Mouse (Mus musculus): Measurements from ENCODE around the gene Xpc. TPM values are rescaled to one million over a fixed set of nuclear protein-coding genes. Genes with fewer than 3 reads are reported as not detected.
A peak's percentile ranks its signal among the peaks of the same experiment; 100 is the strongest.

The Xpc gene
- polyA plus RNA-seq (2014; fragmentation: Nextera tagmentation; extraction: Ambion mirVana), result 17.5 and 19.7 TPM in 2 replicates

- ATAC-seq (peak; percentile 99), DNase-seq (ENCODE audit: low spot score) (peak; percentile 98)
- peak within 1 kb of the TSS; percentile 64 for H3K4me3 ChIP-seq (ENCODE audit: low read depth, low read length)
- under 1% methylated on average over 80 of the region's 80 CpGs for WGBS
- no peaks in the 10 kb centered on the region for H3K9me3 ChIP-seq (replicated peaks; ENCODE audit: control insufficient read depth, low read length)
- H3K9ac ChIP-seq (ENCODE audit: low read length), result peak within 1 kb of the TSS; percentile 91
- peaks cover 31% of the 10 kb centered on the region for H3K36me3 ChIP-seq (ENCODE audit: control insufficient read depth, insufficient read depth, low read length)
- peak within 1 kb of the TSS; percentile 73 for H3K4me2 ChIP-seq (ENCODE audit: low read length)
- peaks cover 11% of the 10 kb centered on the region for H3K4me1 ChIP-seq (ENCODE audit: control insufficient read depth, insufficient read depth, low read length)
- H3K27ac ChIP-seq (ENCODE audit: low read depth, low read length), result peak within 1 kb of the TSS; percentile 58; the same call in 1 of the 2 replicates
- no peaks in the 10 kb centered on the region for H3K27me3 ChIP-seq (replicated peaks; ENCODE audit: control insufficient read depth, insufficient read depth, low read length)
These were observed at the start of gene Xpc, which contains the start of gene Lsm3 for GRCm38 (mm10) chr6:91515545-91516449. Xpc (minus strand) TSS chr6:91515888. Lsm3 (plus strand) TSS chr6:91515928.

GRCm38 (mm10) chr6:91563031-91563430, 47.3 kb upstream of the Xpc start:
- WGBS, result 87% methylated on average over 3 of the region's 3 CpGs
- DNase-seq (ENCODE audit: low spot score), result no peak
- no peaks in the 10 kb centered on the region for H3K36me3 ChIP-seq (ENCODE audit: control insufficient read depth, insufficient read depth, low read length)

DNA sequence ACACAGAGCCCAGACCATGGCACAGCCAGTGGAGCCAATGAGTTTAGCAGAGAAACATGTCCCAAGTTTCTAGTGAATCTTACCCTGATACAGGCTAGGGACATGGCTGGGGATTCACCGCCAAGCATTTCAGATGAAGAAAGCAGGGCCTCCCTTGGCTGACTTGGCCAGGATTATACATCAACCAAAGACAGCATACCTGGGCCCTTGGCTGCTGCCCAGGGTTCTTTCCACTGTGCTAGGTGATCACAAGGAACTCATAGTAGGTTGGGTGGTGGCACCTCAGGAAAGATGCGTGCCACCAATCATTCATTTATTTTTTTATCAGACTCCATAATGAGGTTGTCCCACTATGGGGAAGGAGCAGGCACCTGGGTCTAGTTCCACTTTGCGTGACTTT, 44.5 kb upstream of the Xpc start:
- WGBS, result 93% methylated on average over 3 of the region's 3 CpGs
- ATAC-seq, result no peak
- H3K36me3 ChIP-seq (ENCODE audit: control insufficient read depth, insufficient read depth, low read length), result no peaks in the 10 kb centered on the region

More at GRCm38 (mm10) chr6:91563031-91563430, 47.3 kb upstream of the Xpc start:
- Histone ChIP-seq H3K4me3 (ENCODE audit: low read depth, low read length) (no peak overlapping the region), H3K4me2 (ENCODE audit: low read length) (no peak overlapping the region), H3K27ac (ENCODE audit: low read depth, low read length) (no peak overlapping the region), H3K4me1 (ENCODE audit: control insufficient read depth, insufficient read depth, low read length) (no peaks in the 10 kb centered on the region), H3K9ac (ENCODE audit: low read length) (no peak overlapping the region), H3K27me3 (replicated peaks; ENCODE audit: control insufficient read depth, insufficient read depth, low read length) (no peaks in the 10 kb centered on the region), H3K9me3 (replicated peaks; ENCODE audit: control insufficient read depth, low read length) (no peaks in the 10 kb centered on the region)
- no peak for ATAC-seq

DNA sequence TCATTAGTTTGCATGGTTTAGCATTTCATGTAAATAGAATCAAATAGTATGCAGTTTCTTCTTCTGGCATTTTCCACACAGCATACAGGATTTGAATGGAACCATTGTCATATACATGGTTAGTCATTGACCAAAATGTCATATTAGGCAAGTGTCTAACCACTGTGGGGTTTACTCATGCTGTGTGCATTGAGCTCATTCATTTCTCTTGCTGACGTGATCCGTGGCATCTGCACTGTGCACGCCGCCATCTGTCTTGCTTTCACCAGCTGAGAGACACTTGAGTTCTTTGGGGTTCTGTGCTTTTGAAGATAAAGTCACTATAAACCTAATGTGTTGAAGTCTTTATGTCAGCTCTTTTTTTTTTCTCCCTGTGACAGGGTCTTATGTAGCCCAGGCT, 43.7 kb upstream of the Xpc start:
- Histone ChIP-seq H3K4me3 (ENCODE audit: low read depth, low read length) (no peak overlapping the region), H3K4me1 (ENCODE audit: control insufficient read depth, insufficient read depth, low read length) (no peaks in the 10 kb centered on the region), H3K27me3 (replicated peaks; ENCODE audit: control insufficient read depth, insufficient read depth, low read length) (no peaks in the 10 kb centered on the region), H3K9me3 (replicated peaks; ENCODE audit: control insufficient read depth, low read length) (no peaks in the 10 kb centered on the region), H3K9ac (ENCODE audit: low read length) (no peak overlapping the region), H3K36me3 (ENCODE audit: control insufficient read depth, insufficient read depth, low read length) (no peaks in the 10 kb centered on the region), H3K4me2 (ENCODE audit: low read length) (no peak overlapping the region), H3K27ac (ENCODE audit: low read depth, low read length) (no peak overlapping the region)
- DNase-seq (ENCODE audit: low spot score), result peak; percentile 30
- WGBS, result 71% methylated on average over 4 of the region's 4 CpGs
- ATAC-seq, result no peak

More for the DNA sequence above, 44.5 kb upstream of the Xpc start:
- H3K9me3 ChIP-seq (replicated peaks; ENCODE audit: control insufficient read depth, low read length), result no peaks in the 10 kb centered on the region
- H3K4me1 ChIP-seq (ENCODE audit: control insufficient read depth, insufficient read depth, low read length), result no peaks in the 10 kb centered on the region
- no peak overlapping the region for H3K4me3 ChIP-seq (ENCODE audit: low read depth, low read length)
- no peak overlapping the region for H3K4me2 ChIP-seq (ENCODE audit: low read length)
- no peak overlapping the region for H3K27ac ChIP-seq (ENCODE audit: low read depth, low read length)
- H3K27me3 ChIP-seq (replicated peaks; ENCODE audit: control insufficient read depth, insufficient read depth, low read length), result no peaks in the 10 kb centered on the region
- no peak for DNase-seq (ENCODE audit: low spot score)
- H3K9ac ChIP-seq (ENCODE audit: low read length), result no peak overlapping the region

GRCm38 (mm10) chr6:91558565-91558964, 42.9 kb upstream of the Xpc start:
- 67% methylated on average over 1 of the region's 1 CpGs for WGBS
- H3K27ac ChIP-seq (ENCODE audit: low read depth, low read length), result no peak overlapping the region

DNA sequence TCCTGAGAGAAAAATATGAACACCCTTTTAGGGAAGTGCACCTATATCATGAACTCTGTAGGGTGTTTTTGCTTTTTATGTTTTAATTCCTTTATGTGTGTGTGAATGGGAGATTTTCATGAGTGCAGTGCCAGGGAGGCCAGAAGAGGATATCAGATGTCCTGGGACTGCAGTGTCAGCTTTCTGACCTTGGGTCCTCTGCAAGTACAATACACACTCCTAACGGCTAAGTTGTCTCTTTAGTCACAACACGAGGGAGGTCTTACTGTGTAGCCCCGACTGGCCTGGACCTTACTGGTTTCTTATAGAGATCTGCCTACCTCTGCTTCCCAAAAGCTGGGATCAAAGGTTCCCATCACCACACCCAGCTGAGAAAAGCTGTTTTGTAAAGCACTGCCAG, 37.0 kb upstream of the Xpc start:
- no peak overlapping the region for H3K4me3 ChIP-seq (ENCODE audit: low read depth, low read length)
- no peaks in the 10 kb centered on the region for H3K4me1 ChIP-seq (ENCODE audit: control insufficient read depth, insufficient read depth, low read length)
- no peaks in the 10 kb centered on the region for H3K36me3 ChIP-seq (ENCODE audit: control insufficient read depth, insufficient read depth, low read length)
- H3K27ac ChIP-seq (ENCODE audit: low read depth, low read length), result no peak overlapping the region
- H3K9ac ChIP-seq (ENCODE audit: low read length), result no peak overlapping the region
- no peaks in the 10 kb centered on the region for H3K27me3 ChIP-seq (replicated peaks; ENCODE audit: control insufficient read depth, insufficient read depth, low read length)
- DNase-seq (ENCODE audit: low spot score) (no peak), ATAC-seq (no peak)
- H3K9me3 ChIP-seq (replicated peaks; ENCODE audit: control insufficient read depth, low read length), result no peaks in the 10 kb centered on the region
- WGBS, result 69% methylated on average over 3 of the region's 3 CpGs
- no peak overlapping the region for H3K4me2 ChIP-seq (ENCODE audit: low read length)

More at GRCm38 (mm10) chr6:91558565-91558964, 42.9 kb upstream of the Xpc start:
- DNase-seq (ENCODE audit: low spot score) (no peak), ATAC-seq (no peak)
- H3K4me2 ChIP-seq (ENCODE audit: low read length), result no peak overlapping the region
- no peaks in the 10 kb centered on the region for H3K36me3 ChIP-seq (ENCODE audit: control insufficient read depth, insufficient read depth, low read length)
- no peaks in the 10 kb centered on the region for H3K4me1 ChIP-seq (ENCODE audit: control insufficient read depth, insufficient read depth, low read length)
- no peak overlapping the region for H3K9ac ChIP-seq (ENCODE audit: low read length)
- no peaks in the 10 kb centered on the region for H3K9me3 ChIP-seq (replicated peaks; ENCODE audit: control insufficient read depth, low read length)
- no peaks in the 10 kb centered on the region for H3K27me3 ChIP-seq (replicated peaks; ENCODE audit: control insufficient read depth, insufficient read depth, low read length)
- no peak overlapping the region for H3K4me3 ChIP-seq (ENCODE audit: low read depth, low read length)

DNA sequence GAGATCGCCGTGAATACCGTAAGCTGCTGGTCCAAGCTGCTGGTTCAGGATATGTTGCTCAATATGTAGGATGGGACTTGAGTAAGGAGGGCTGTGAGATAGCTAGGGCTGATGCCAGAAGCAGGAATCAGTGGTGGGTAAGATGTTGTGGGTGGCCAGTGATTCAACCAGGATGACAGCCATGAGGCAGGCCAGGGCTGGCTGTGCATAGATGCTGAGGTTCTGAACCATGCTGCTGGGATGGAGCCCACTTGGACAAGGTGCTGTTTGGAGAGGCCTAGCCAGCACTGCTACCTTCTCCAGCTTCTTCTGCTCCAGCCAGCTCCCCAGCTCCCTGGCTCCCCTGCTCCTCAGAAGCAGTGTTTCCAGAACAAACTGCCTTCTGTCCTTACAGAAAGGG, 36.0 kb upstream of the Xpc start:
- DNase-seq (ENCODE audit: low spot score), result no peak
- ATAC-seq, result no peak
- no peak overlapping the region for H3K4me3 ChIP-seq (ENCODE audit: low read depth, low read length)
- no peak overlapping the region for H3K9ac ChIP-seq (ENCODE audit: low read length)
- H3K27me3 ChIP-seq (replicated peaks; ENCODE audit: control insufficient read depth, insufficient read depth, low read length), result no peaks in the 10 kb centered on the region
- H3K36me3 ChIP-seq (ENCODE audit: control insufficient read depth, insufficient read depth, low read length), result no peaks in the 10 kb centered on the region
- H3K9me3 ChIP-seq (replicated peaks; ENCODE audit: control insufficient read depth, low read length), result no peaks in the 10 kb centered on the region
- H3K27ac ChIP-seq (ENCODE audit: low read depth, low read length), result no peak overlapping the region
- H3K4me2 ChIP-seq (ENCODE audit: low read length), result no peak overlapping the region
- H3K4me1 ChIP-seq (ENCODE audit: control insufficient read depth, insufficient read depth, low read length), result no peaks in the 10 kb centered on the region
- 99% methylated on average over 3 of the region's 3 CpGs for WGBS

GRCm38 (mm10) chr6:91549621-91550020, 33.9 kb upstream of the Xpc start:
- DNase-seq (ENCODE audit: low spot score), result no peak
- WGBS, result 79% methylated on average over 5 of the region's 5 CpGs
- no peak overlapping the region for H3K4me3 ChIP-seq (ENCODE audit: low read depth, low read length)
- H3K27ac ChIP-seq (ENCODE audit: low read depth, low read length), result no peak overlapping the region
- H3K9ac ChIP-seq (ENCODE audit: low read length), result no peak overlapping the region
- ATAC-seq, result no peak
- no peaks in the 10 kb centered on the region for H3K9me3 ChIP-seq (replicated peaks; ENCODE audit: control insufficient read depth, low read length)
- H3K4me2 ChIP-seq (ENCODE audit: low read length), result no peak overlapping the region
- H3K36me3 ChIP-seq (ENCODE audit: control insufficient read depth, insufficient read depth, low read length), result no peaks in the 10 kb centered on the region
- no peaks in the 10 kb centered on the region for H3K4me1 ChIP-seq (ENCODE audit: control insufficient read depth, insufficient read depth, low read length)
- H3K27me3 ChIP-seq (replicated peaks; ENCODE audit: control insufficient read depth, insufficient read depth, low read length), result no peaks in the 10 kb centered on the region

GRCm38 (mm10) chr6:91547313-91547712, 31.6 kb upstream of the Xpc start:
- no peak overlapping the region for H3K9ac ChIP-seq (ENCODE audit: low read length)
- ATAC-seq (no peak), DNase-seq (ENCODE audit: low spot score) (no peak)
- no peaks in the 10 kb centered on the region for H3K4me1 ChIP-seq (ENCODE audit: control insufficient read depth, insufficient read depth, low read length)
- 47% methylated on average over 1 of the region's 1 CpGs for WGBS
- H3K9me3 ChIP-seq (replicated peaks; ENCODE audit: control insufficient read depth, low read length), result no peaks in the 10 kb centered on the region
- no peaks in the 10 kb centered on the region for H3K27me3 ChIP-seq (replicated peaks; ENCODE audit: control insufficient read depth, insufficient read depth, low read length)
- no peak overlapping the region for H3K27ac ChIP-seq (ENCODE audit: low read depth, low read length)
- H3K4me2 ChIP-seq (ENCODE audit: low read length), result no peak overlapping the region
- H3K36me3 ChIP-seq (ENCODE audit: control insufficient read depth, insufficient read depth, low read length), result no peaks in the 10 kb centered on the region
- H3K4me3 ChIP-seq (ENCODE audit: low read depth, low read length), result no peak overlapping the region

All from forebrain, embryonic 14.5 days (tissue).